Mouse (Mus musculus) E14TG2a.4 (cell line): ENCODE results near the gene Dram1.

Source experiments
- CTCF ChIP-seq: conservative IDR thresholded peaks from 2 replicates; pipeline ENCODE4 v1.5.1; 2014; ENCODE audit warnings: low read length
- NANOG ChIP-seq: IDR thresholded peaks from 2 replicates; pipeline ENCODE4 v1.6.1; 2014; ENCODE audit warnings: borderline replicate concordance, low read length, mixed read lengths

GRCm38 (mm10) chr10:88399271-88399670, 20.4 kb upstream of the Dram1 start:
- TF ChIP-seq CTCF, result no peak
- TF ChIP-seq NANOG, result no peak
